Mouse (Mus musculus): ENCODE data around the gene Sytl3. TPM values are rescaled to one million over a fixed set of nuclear protein-coding genes. Genes with fewer than 3 reads are reported as not detected.

Gene Sytl3
- polyA plus RNA-seq, 1 experiment: 7.8 TPM

DNA sequence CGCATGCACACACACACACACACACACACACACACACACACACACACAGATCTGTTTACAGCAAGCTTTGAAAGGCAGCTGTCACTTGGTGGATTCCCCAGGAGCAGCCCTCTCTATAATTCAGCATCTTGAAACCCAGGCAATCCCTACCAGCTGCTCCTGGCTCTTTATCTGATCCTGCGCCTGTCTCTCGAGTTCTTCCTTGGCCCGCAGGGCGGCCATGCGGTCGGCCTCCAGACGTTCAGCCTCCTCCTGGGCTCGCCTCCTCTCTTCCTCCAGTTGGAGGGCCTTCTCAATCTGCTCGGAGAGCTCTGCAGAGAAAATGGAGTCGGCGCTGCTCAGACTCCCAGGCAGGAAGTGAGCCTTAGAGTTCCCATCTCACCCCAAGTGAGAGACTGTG, 82.4 kb downstream of the Sytl3 start:
- Histone ChIP-seq H3K4me3 (replicated peaks; ENCODE audit: control insufficient read depth, low read depth, low read length) (no peak overlapping the region), H3K4me1 (ENCODE audit: control insufficient read depth, insufficient read depth, low read length) (peaks cover 15% of the 10 kb centered on the region), H3K27ac (ENCODE audit: control insufficient read depth, insufficient read depth, low read depth, low read length, poor library complexity) (peak overlapping the region; percentile 68)
- WGBS: 87% methylated on average over 12 of the region's 12 CpGs
- TF ChIP-seq POLR2A (IDR thresholded peaks at IDR 0.05; ENCODE audit: borderline replicate concordance, control insufficient read depth, low read depth, low read length) (no peak), CTCF (IDR thresholded peaks at IDR 0.05; ENCODE audit: control insufficient read depth, insufficient read depth, low read length) (no peak)

DNA sequence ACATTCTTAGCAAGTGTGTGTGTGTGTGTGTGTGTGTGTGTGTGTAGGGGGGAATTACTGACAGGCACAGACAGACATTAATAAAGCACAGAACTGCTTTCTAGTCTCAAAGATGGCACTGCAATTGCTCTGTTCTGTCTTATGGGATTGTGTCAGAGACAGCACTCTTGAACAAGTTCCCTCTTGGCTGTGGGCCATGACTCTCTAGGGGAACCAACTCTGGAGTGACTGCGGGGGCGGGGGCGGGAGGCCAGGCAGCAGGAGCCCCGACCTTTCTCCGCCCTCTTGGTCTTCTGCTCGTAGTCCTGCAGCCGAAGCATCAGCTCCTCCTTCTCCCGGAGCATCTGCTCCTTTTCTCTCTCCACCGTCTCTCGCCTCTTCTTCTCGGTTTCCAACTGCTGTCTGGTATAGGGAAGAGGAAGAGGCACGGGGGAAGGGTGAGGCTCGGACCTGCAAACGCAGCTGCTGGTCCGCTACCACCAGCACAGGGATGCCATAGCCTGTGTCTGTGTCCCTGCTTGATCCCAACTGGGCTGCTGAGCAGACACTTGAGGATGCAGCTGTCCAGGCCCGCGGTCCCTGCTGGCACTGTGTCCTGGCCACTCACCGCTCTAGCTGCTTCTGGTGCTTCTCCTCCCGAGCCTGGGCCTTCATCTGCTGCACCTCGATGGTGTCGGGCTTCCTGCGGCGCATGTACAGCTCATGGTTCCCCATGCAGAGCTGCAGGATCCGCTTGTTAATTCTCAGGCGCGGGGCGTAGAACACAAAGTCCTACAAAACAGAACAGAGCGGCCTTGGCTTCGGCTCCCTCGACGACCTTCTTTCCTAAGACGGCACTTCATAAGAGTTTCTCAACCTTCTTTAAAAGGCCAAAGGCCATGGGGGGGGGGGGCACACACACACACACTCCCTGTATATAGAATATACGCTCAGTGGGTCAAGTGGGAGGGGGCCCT, 83.5 kb downstream of the Sytl3 start:
- TF ChIP-seq CTCF (IDR thresholded peaks at IDR 0.05; ENCODE audit: control insufficient read depth, insufficient read depth, low read length) (no peak), POLR2A (IDR thresholded peaks at IDR 0.05; ENCODE audit: borderline replicate concordance, control insufficient read depth, low read depth, low read length) (no peak)
- peak overlapping the region; percentile 19 for H3K4me3 ChIP-seq (replicated peaks; ENCODE audit: control insufficient read depth, low read depth, low read length)
- 51% methylated on average over 32 of the region's 33 CpGs for WGBS
- H3K27ac ChIP-seq (ENCODE audit: control insufficient read depth, insufficient read depth, low read depth, low read length, poor library complexity): peak overlapping the region; percentile 68
- H3K4me1 ChIP-seq (ENCODE audit: control insufficient read depth, insufficient read depth, low read length): peaks cover 16% of the 10 kb centered on the region

DNA sequence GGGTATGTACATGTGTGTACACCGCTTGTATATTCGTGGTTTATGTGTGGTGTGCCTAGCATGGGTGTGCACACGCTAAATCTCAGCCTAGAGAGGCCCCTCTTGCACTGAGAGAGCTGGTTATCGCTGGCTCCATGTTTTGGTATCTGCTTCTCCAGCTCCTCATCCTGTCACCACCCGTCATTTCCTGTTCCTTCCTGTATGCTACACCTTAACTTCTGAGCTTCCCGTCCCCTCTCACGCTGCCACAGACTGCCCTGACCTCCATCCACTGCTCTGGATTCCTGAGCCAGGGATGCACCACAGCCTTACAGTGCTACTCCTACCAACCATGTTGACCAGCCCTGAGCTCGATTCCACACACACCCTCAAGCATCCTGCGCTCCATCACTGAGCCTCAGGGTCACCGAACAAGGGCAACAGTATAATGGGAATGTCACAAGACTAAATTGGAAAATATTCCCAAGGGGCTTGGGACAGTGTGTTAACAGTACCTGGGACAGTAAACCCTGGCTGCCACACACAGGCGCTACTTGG, 84.2 kb downstream of the Sytl3 start:
- no peak overlapping the region for H3K4me3 ChIP-seq (replicated peaks; ENCODE audit: control insufficient read depth, low read depth, low read length)
- 43% methylated on average over 11 of the region's 11 CpGs for WGBS
- TF ChIP-seq POLR2A (IDR thresholded peaks at IDR 0.05; ENCODE audit: borderline replicate concordance, control insufficient read depth, low read depth, low read length) (no peak), CTCF (IDR thresholded peaks at IDR 0.05; ENCODE audit: control insufficient read depth, insufficient read depth, low read length) (no peak)
- peaks cover 16% of the 10 kb centered on the region for H3K4me1 ChIP-seq (ENCODE audit: control insufficient read depth, insufficient read depth, low read length)
- peak overlapping the region; percentile 68 for H3K27ac ChIP-seq (ENCODE audit: control insufficient read depth, insufficient read depth, low read depth, low read length, poor library complexity)

DNA sequence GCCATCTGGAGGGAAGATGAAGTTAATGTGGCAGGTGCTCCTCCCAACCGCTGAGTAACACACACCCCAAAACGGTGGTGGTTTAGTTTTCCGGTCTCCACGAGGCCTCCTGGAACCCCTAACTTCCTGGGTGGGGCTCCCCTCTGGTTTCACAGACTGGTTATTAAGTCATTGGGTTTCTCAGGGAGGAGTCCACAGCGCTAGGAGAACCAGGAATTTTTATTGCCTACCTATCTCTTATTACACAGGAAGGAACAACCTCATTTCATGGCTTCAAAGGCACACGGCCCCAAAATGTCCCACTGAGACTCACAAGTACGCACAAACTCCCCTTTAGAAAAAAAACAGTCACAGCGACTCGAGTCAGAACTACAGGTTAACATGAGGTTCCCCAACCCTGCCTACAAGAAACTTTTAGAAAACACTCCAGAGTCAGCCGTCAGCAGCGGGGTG, 84.9 kb downstream of the Sytl3 start:
- WGBS: 7% methylated on average over 11 of the region's 11 CpGs
- Histone ChIP-seq H3K27ac (ENCODE audit: control insufficient read depth, insufficient read depth, low read depth, low read length, poor library complexity) (peak overlapping the region; percentile 68; the same call in 1 of the 2 replicates), H3K4me3 (replicated peaks; ENCODE audit: control insufficient read depth, low read depth, low read length) (no peak overlapping the region), H3K4me1 (ENCODE audit: control insufficient read depth, insufficient read depth, low read length) (peaks cover 16% of the 10 kb centered on the region)
- no peak for TF ChIP-seq POLR2A (IDR thresholded peaks at IDR 0.05; ENCODE audit: borderline replicate concordance, control insufficient read depth, low read depth, low read length)
- no peak for TF ChIP-seq CTCF (IDR thresholded peaks at IDR 0.05; ENCODE audit: control insufficient read depth, insufficient read depth, low read length)

DNA sequence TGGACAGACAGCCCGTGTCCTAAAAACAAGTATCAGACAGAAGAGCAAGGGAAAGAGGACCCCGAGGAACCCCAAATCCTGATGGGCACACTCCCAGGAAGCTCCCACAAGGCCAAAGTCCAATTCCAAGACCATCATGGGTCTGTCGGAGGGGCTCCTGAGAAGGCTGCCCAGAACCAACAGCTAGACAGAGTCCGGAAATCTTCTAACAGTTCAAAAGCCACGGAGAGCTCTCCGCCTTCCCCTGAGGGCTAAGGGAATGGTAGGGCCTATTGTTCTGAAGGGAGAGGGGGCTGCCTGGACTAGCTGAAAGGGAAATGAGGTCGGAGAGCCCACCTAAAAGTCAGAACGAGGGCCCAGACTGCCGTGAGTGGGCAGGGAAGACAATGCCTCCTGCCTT, 85.5 kb downstream of the Sytl3 start:
- WGBS: 52% methylated on average over 9 of the region's 9 CpGs
- Histone ChIP-seq H3K27ac (ENCODE audit: control insufficient read depth, insufficient read depth, low read depth, low read length, poor library complexity) (peak overlapping the region; percentile 31; the same call in 1 of the 2 replicates), H3K4me3 (replicated peaks; ENCODE audit: control insufficient read depth, low read depth, low read length) (no peak overlapping the region), H3K4me1 (ENCODE audit: control insufficient read depth, insufficient read depth, low read length) (peaks cover 16% of the 10 kb centered on the region)
- TF ChIP-seq POLR2A (IDR thresholded peaks at IDR 0.05; ENCODE audit: borderline replicate concordance, control insufficient read depth, low read depth, low read length) (no peak), CTCF (IDR thresholded peaks at IDR 0.05; ENCODE audit: control insufficient read depth, insufficient read depth, low read length) (no peak)

DNA sequence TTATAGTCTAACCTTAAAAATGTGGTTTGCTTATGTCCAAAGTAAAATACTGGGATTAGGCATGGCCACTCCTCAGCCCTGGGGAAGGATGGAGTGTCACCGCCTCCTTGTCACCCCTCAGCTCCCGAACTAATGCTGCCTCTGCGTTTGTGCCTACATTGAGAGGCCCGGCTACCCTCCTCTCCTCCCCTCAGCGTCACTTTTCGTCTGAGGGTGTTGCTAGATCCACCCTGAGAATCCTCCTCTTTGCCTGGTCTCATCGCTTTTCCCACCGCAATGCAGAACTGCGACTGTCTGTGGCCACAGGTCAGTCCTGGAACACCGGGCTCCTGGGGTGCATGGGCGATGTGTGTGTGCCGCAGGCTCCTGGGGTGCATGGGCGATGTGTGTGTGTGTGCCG, 86.0 kb downstream of the Sytl3 start:
- H3K27ac ChIP-seq (ENCODE audit: control insufficient read depth, insufficient read depth, low read depth, low read length, poor library complexity): no peak overlapping the region
- TF ChIP-seq POLR2A (IDR thresholded peaks at IDR 0.05; ENCODE audit: borderline replicate concordance, control insufficient read depth, low read depth, low read length) (no peak), CTCF (IDR thresholded peaks at IDR 0.05; ENCODE audit: control insufficient read depth, insufficient read depth, low read length) (no peak)
- 90% methylated on average over 14 of the region's 14 CpGs for WGBS
- no peak overlapping the region for H3K4me3 ChIP-seq (replicated peaks; ENCODE audit: control insufficient read depth, low read depth, low read length)
- H3K4me1 ChIP-seq (ENCODE audit: control insufficient read depth, insufficient read depth, low read length): peaks cover 16% of the 10 kb centered on the region

DNA sequence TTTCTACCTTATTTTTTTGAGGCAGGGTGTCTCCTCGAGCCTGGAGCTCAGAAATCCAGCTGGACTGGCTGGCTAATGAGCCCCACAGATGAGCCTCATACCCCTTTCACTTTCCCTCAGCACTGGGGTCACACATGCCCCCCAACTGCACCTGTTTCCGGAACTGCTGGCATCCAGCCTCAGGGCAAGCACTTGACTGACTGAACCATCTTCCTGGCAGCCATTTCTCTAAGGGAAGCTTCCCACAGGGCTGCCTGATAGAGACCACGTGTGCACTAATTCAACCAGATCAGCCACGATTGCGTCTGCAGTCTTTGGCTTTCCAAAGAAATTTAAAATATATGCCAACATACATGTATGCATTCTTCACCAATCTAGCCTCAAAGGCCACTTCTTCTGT, 86.6 kb downstream of the Sytl3 start:
- Histone ChIP-seq H3K27ac (ENCODE audit: control insufficient read depth, insufficient read depth, low read depth, low read length, poor library complexity) (peak overlapping the region; percentile 79), H3K4me1 (ENCODE audit: control insufficient read depth, insufficient read depth, low read length) (peaks cover 16% of the 10 kb centered on the region), H3K4me3 (replicated peaks; ENCODE audit: control insufficient read depth, low read depth, low read length) (no peak overlapping the region)
- TF ChIP-seq POLR2A (IDR thresholded peaks at IDR 0.05; ENCODE audit: borderline replicate concordance, control insufficient read depth, low read depth, low read length) (no peak), CTCF (IDR thresholded peaks at IDR 0.05; ENCODE audit: control insufficient read depth, insufficient read depth, low read length) (no peak)
- 56% methylated on average over 5 of the region's 5 CpGs for WGBS

DNA sequence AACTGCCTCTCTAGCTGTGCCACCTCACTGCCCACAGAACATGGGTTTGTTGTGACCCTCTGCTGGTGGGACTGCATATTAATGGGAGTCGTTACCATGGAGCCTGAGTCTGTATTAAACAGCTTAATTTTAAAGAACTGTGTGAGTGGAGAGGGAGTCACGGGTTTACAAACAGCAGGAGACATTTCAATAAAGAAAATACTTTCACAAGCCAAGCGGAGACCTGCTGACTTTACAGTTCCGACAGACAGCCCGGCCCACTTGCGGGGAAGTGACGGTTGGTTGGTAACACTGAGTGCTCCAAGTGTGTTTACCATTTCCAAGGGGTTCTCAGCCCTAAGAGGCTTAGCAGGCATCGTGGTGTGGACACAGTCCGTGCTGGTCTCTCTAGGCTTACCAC, 87.1 kb downstream of the Sytl3 start:
- WGBS: 44% methylated on average over 9 of the region's 9 CpGs

More for the DNA sequence above, 87.1 kb downstream of the Sytl3 start:
- Histone ChIP-seq H3K4me1 (ENCODE audit: control insufficient read depth, insufficient read depth, low read length) (peaks cover 16% of the 10 kb centered on the region), H3K4me3 (replicated peaks; ENCODE audit: control insufficient read depth, low read depth, low read length) (no peak overlapping the region), H3K27ac (ENCODE audit: control insufficient read depth, insufficient read depth, low read depth, low read length, poor library complexity) (peak overlapping the region; percentile 79)
- TF ChIP-seq CTCF (IDR thresholded peaks at IDR 0.05; ENCODE audit: control insufficient read depth, insufficient read depth, low read length) (no peak), POLR2A (IDR thresholded peaks at IDR 0.05; ENCODE audit: borderline replicate concordance, control insufficient read depth, low read depth, low read length) (no peak)

Measured in bone marrow, adult 2 months (tissue).